Mouse (Mus musculus) hindbrain, postnatal 0 days (tissue): ENCODE results near the gene Col4a2. TPM values are rescaled to one million over a fixed set of nuclear protein-coding genes. Genes with fewer than 3 reads are reported as not detected.

Experiments
- ATAC-seq: fragments of 200-750 bp; cut with Nextera tagmentation; 2 replicates; pipeline ENCODE4 v1.8.0; 2017; ENCODE audit warnings: mild to moderate bottlenecking, moderate TSS enrichment, moderate library complexity
- DNase-seq: peaks from one replicate; pipeline ENCODE4 v3.0.0-alpha.2; 2015; ENCODE audit warnings: low spot score
- H3K27ac ChIP-seq: fragments of 300-500 bp; sonication (generic); 2 replicates; pipeline ENCODE4 v1.5.1; 2014; ENCODE audit warnings: mild to moderate bottlenecking
- H3K27me3 ChIP-seq: fragments of 300-500 bp; sonication (generic); 2 replicates; pipeline ENCODE4 v1.6.1; 2014; ENCODE audit warnings: low read length, mixed read lengths; ENCODE audit not compliant: insufficient read depth
- H3K36me3 ChIP-seq: fragments of 300-500 bp; sonication (generic); 2 replicates; pipeline ENCODE4 v1.6.1; 2014; ENCODE audit warnings: low read length, mixed read lengths; ENCODE audit not compliant: insufficient read depth
- H3K4me1 ChIP-seq: fragments of 300-500 bp; sonication (generic); 2 replicates; pipeline ENCODE4 v1.6.1; 2014; ENCODE audit warnings: antibody characterized with exemption, low read length, mixed read lengths; ENCODE audit not compliant: insufficient read depth
- H3K4me2 ChIP-seq: fragments of 300-500 bp; sonication (generic); 2 replicates; pipeline ENCODE4 v1.6.1; 2014; ENCODE audit warnings: low read depth, mild to moderate bottlenecking, low read length, moderate library complexity, mixed read lengths
- H3K4me3 ChIP-seq: fragments of 300-500 bp; sonication (generic); 2 replicates; pipeline ENCODE4 v1.5.1; 2014; ENCODE audit warnings: low read length
- H3K9ac ChIP-seq: fragments of 300-500 bp; sonication (generic); replicated peaks from 2 replicates; pipeline ENCODE4 v1.6.1; 2014; ENCODE audit warnings: mild to moderate bottlenecking, low read length, moderate library complexity, mixed read lengths
- H3K9me3 ChIP-seq: fragments of 300-500 bp; sonication (generic); 2 replicates; pipeline ENCODE4 v1.6.1; 2016; ENCODE audit warnings: low read length, mixed read lengths
- CTCF ChIP-seq: IDR thresholded peaks from 2 replicates; pipeline ENCODE4 v1.5.1; 2016; ENCODE audit warnings: antibody characterized with exemption, control low read depth, low read depth
- WGBS: fragments of 180-500 bp; shearing (Covaris S2); extraction: QIAGEN DNeasy Blood & Tissue Kit; methylation state at CpG from one replicate; pipeline ENCODE4 v1.1.7; 2014; 5-methylcytosine and 5-hydroxymethylcytosine counted together
- polyA plus RNA-seq: library from polyadenylated mRNA; unstranded; fragments of >200 nt; fragmentation: Nextera tagmentation; extraction: Ambion mirVana; gene quantifications from 2 replicates; pipeline ENCODE4 v1.2.1, GENCODE M21; 2015
- total RNA-seq: library from RNA; depleted of rRNA; stranded (reverse); fragments of >200 nt; gene quantifications from 2 replicates; pipeline ENCODE4 v1.2.3, GENCODE M21; 2014

Col4a2 gene
- total and polyA plus RNA-seq, 2 experiments from 2014 or later = 27.8 to 76.6 TPM

DNA sequence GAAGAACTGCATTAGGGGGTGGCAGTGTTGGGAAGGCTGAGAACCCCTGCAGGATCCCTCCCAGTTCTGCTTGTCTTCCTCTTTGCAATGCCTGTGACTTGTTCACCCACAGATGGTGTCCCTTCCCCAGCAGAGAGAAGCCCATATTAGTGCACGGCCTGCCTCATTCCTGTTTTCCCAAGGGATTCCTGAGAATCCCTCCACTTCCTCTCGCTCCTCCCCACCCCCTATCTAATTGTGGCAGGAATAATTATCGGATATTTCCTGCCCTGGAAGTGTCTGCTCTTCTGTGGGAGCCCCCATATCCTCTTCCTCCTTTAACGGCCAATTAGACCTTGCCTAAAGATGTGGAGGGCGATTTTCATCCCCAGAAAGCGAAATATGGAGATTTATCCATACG lies 67.0 kb downstream of the Col4a2 start:
- Histone ChIP-seq H3K4me2 (no peak overlapping the region), H3K4me3 (no peak overlapping the region), H3K4me1 (peaks cover 19% of the 10 kb centered on the region), H3K9me3 (no peaks in the 10 kb centered on the region), H3K36me3 (no peaks in the 10 kb centered on the region), H3K27me3 (no peaks in the 10 kb centered on the region), H3K9ac (no peak overlapping the region), H3K27ac (no peak overlapping the region)
- DNase-seq (no peak), ATAC-seq (no peak)
- TF ChIP-seq CTCF = no peak
- 86% methylated on average over 7 of the region's 7 CpGs for WGBS

DNA sequence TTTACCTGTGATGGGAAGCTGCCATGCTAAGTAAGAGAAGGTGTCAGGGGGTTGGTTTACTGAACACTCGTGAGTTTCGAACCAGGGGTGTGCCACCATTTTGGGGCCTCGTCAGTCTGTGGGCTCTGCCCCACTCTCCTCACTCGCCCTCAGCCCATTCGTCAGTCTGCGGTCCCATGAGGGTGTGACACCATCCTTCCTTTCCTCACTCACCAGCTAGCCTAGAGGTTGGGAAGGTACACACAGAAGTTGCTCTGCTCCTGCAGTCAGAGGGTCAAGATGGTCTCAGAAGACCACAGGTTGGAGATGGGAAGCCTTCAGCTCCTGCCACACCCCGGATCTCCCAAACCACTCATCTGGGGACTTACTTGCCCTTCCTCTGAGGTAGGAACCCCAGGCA lies 68.9 kb downstream of the Col4a2 start:
- Histone ChIP-seq H3K4me1 (peaks cover 19% of the 10 kb centered on the region), H3K4me3 (no peak overlapping the region), H3K9me3 (no peaks in the 10 kb centered on the region), H3K27me3 (no peaks in the 10 kb centered on the region), H3K9ac (no peak overlapping the region), H3K27ac (no peak overlapping the region), H3K4me2 (0 out of 2 replicates have a peak overlapping the region, but pooled peaks have one; percentile 14), H3K36me3 (no peaks in the 10 kb centered on the region)
- no peak for TF ChIP-seq CTCF
- ATAC-seq (no peak), DNase-seq (no peak)
- 89% methylated on average over 7 of the region's 7 CpGs for WGBS

DNA sequence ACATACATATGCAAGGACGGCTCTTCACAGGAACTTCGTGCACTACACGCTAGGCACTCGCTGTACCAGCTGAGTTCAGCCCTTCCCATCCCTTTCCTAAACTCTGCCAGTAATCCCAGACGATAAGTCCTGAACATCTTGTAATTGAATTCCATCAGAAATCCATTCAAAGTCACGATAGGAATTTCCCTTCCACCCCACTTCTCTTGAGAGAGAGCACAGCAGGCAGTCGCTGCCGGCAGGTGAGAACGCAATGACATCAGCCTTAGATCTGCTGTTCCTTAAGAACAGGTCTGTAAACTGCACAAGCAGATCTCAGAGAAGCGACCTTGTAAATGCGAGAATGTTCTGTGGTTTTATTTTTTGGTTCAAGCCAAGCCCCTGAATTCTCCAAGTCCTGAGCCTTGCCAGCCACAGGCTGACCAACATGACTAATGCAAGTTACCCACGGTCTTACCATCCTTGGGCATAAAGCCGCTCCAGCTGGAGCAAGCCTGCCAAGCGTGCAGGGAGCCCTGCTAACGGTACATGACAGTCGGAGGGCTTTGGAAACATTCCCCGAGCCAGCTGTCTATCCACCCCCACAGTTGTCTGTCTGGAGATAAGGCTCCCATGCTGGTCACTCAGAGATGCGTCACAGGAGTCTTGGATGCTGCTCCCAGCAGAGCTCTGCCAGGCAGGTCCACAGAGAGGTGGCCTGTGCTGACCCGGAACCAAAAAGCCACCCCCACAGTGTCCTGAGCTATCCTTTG lies 69.6 kb downstream of the Col4a2 start:
- DNase-seq (peak; percentile 77), ATAC-seq (peak; percentile 86)
- H3K27me3 ChIP-seq = no peaks in the 10 kb centered on the region
- 0 out of 2 replicates have a peak overlapping the region, but pooled peaks have one; percentile 14 for H3K4me2 ChIP-seq
- TF ChIP-seq CTCF = no peak
- 22% methylated on average over 19 of the region's 19 CpGs for WGBS
- H3K27ac ChIP-seq = peak overlapping the region; percentile 46; the same call in 1 of the 2 replicates
- no peak overlapping the region for H3K9ac ChIP-seq
- no peaks in the 10 kb centered on the region for H3K36me3 ChIP-seq
- no peaks in the 10 kb centered on the region for H3K9me3 ChIP-seq
- H3K4me3 ChIP-seq = no peak overlapping the region
- peaks cover 19% of the 10 kb centered on the region for H3K4me1 ChIP-seq

DNA sequence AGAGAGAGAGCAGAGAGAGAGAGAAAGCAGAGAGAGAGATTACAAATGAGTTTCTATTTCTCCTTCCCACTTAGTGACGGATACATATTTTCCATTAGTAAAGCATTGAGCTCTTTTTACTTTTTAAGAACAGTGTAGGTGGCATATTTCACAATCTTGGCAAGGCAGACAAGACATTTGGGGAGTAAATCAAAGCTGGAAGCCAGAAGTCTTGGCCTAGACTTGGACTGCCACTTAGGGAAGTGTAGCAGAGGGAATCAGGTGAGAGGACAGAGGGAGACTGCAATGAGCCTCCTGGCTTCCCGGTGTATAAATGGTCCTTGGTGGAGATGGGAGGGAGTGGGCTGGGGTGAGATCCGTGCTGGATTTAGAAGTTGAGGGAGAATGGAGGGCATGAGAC lies 70.3 kb downstream of the Col4a2 start:
- ATAC-seq = no peak

DNA sequence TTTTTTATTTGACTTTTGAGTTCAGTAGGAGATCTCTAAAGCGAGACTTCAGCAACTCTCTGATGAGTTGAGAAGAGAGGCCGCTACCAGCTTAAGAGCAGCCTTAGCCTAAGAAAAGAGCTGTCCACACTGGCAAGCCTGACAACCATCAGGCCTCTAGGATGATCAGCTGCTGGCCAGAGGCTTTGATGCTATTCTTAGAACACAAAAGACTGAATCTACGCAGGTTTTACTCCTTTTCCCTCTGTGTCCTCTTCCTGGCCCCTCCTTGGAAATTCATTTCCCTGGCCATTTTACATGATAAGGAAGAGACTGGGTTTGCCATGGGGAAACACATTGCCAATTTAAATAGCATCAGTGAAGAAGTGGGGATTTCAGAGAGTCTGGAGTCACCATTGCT lies 70.8 kb downstream of the Col4a2 start:
- Histone ChIP-seq H3K4me2 (no peak overlapping the region), H3K4me3 (no peak overlapping the region), H3K27ac (no peak overlapping the region), H3K36me3 (no peaks in the 10 kb centered on the region), H3K27me3 (no peaks in the 10 kb centered on the region), H3K9ac (no peak overlapping the region), H3K9me3 (no peaks in the 10 kb centered on the region), H3K4me1 (peaks cover 19% of the 10 kb centered on the region)
- TF ChIP-seq CTCF = no peak
- 67% methylated on average over 3 of the region's 3 CpGs for WGBS
- ATAC-seq (no peak), DNase-seq (no peak)

More for the DNA sequence above, 70.3 kb downstream of the Col4a2 start:
- H3K36me3 ChIP-seq = no peaks in the 10 kb centered on the region
- H3K27ac ChIP-seq = no peak overlapping the region
- no peaks in the 10 kb centered on the region for H3K9me3 ChIP-seq
- H3K27me3 ChIP-seq = no peaks in the 10 kb centered on the region
- DNase-seq = no peak
- no peak overlapping the region for H3K4me3 ChIP-seq
- peaks cover 19% of the 10 kb centered on the region for H3K4me1 ChIP-seq
- H3K4me2 ChIP-seq = no peak overlapping the region
- no peak overlapping the region for H3K9ac ChIP-seq
- WGBS = 58% methylated on average over 3 of the region's 3 CpGs
- no peak for TF ChIP-seq CTCF

DNA sequence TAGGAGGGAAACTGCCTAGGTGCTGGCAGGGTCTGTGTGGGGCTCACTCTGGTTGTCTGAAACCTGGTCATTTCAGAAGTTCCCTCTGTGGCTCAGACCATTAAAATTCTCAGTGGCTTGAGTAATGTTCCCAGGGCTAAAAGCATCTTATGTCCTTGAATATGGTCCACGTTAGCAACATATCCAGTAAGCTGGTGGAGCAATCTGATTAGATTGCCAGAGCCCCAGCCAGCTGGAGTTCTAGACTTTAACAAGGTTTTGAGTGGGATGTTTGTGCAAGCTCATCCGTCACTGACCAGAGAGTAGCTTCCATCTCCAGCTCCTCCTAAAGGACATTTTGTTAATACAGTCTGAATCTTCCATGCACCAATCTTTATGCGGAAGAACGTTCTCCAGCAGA lies 72.2 kb downstream of the Col4a2 start:
- WGBS = 78% methylated on average over 4 of the region's 4 CpGs
- Histone ChIP-seq H3K9me3 (no peaks in the 10 kb centered on the region), H3K36me3 (no peaks in the 10 kb centered on the region), H3K9ac (no peak overlapping the region), H3K4me3 (no peak overlapping the region), H3K27me3 (no peaks in the 10 kb centered on the region), H3K4me1 (peaks cover 21% of the 10 kb centered on the region), H3K27ac (no peak overlapping the region), H3K4me2 (no peak overlapping the region)
- no peak for DNase-seq
- no peak for ATAC-seq
- TF ChIP-seq CTCF = peak; percentile 18; the same call in 1 of the 2 replicates

DNA sequence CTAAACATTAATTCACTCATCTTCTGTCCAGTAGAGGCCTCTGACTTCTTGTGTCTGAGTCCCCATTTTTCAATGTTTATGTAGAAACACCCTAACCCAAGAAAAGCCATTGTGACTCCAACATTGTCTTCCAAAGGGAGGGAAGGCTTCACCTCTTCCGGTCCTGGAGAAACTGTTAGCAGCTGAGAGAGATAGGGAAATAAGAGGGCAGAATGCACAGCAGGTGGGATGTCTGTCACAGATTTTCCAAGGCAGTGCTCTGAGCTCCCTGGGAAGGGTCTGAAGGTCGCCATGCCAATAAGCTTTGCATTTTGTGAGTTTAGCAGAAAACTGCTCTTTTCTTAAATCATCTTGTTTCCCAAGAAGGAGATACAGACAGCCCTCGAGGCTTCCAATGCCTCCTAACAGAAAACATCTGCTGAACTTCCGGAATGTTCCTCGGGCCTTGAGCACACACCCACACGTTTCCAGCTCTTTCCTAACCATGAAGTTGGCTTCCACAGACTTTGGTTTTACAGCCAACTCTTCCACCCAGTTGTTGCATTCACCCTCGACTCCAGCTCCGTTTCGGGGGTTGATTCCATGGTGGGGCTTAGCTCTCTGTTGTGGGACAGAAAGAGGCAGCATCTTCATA lies 72.8 kb downstream of the Col4a2 start:
- Histone ChIP-seq H3K4me2 (no peak overlapping the region), H3K27me3 (no peaks in the 10 kb centered on the region), H3K4me1 (peaks cover 21% of the 10 kb centered on the region), H3K36me3 (no peaks in the 10 kb centered on the region), H3K4me3 (no peak overlapping the region), H3K9me3 (no peaks in the 10 kb centered on the region), H3K27ac (no peak overlapping the region), H3K9ac (no peak overlapping the region)
- DNase-seq (no peak), ATAC-seq (no peak)
- peak; percentile 0; the same call in 1 of the 2 replicates for TF ChIP-seq CTCF
- 60% methylated on average over 9 of the region's 9 CpGs for WGBS
